Mouse (Mus musculus) testis, adult 2 months (tissue): ENCODE measurements at regions not wholly inside any gene's neighbourhood (a gene's known extent, or its start where the extent isn't known, plus 50 kb on each side); places are given as distances from the start of the nearest gene placed in this dataset.

Experiments used
- CTCF ChIP-seq: fragments of 200-500 bp; IDR thresholded peaks from 2 replicates; pipeline ENCODE4 v1.5.1; 2012; ENCODE audit warnings: low read depth, mild to moderate bottlenecking, inconsistent platforms, low read length, moderate library complexity; ENCODE audit not compliant: control insufficient read depth, insufficient read depth, insufficient replicate concordance
- POLR2A ChIP-seq: fragments of 200-500 bp; IDR thresholded peaks from 2 replicates; pipeline ENCODE4 v1.6.1; 2012; ENCODE audit warnings: low read depth, mild to moderate bottlenecking, inconsistent platforms, low read length, moderate library complexity; ENCODE audit not compliant: control insufficient read depth

DNA sequence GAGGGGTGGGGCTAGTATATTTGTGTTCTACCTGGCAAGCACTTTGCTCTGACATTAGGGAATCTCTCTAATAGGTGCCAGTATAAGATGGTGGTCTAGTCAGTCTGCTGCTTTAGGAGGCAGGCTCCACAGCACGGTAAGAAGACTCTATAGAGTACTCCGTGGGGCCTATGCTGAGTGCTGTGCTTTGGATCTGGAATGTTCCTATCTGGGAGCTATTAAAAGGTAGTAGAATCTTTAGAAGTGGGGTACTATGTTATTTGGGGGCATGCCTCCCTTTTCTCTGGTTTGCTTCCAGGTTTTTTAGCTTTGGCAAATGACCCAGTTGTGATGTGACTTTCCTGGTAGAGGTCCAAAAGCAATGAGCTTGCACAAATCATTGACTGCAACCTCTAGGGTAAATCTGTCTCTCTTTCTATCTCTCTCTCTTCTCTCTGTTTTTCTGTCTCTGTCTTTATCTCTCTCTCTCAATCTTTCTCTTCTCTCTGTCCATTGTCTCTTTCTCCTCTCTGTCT lies 208.6 kb upstream of the Camk1g start:
- TF ChIP-seq POLR2A, result no peak
- TF ChIP-seq CTCF, result no peak
